Mouse (Mus musculus) frontal cortex, postnatal 10 days (tissue): Measurements from ENCODE around the gene Kap.
"Not testable (repeated sequence)": the region's sequence is repeated elsewhere in the genome, so short reads cannot be mapped to it uniquely, and the experiment has no call there.

ENCODE experiments used
- DNase-seq, 2 experiments: peaks; one replicate each; pipeline ENCODE4 v3.0.0; 2022; ENCODE audit warnings: low spot score in 2 of 2, mixed read lengths in 1 of 2

The Kap gene

GRCm38 (mm10) chr6:133853526-133853925 is at the start of gene Kap:
Gene Kap, minus strand, starts transcription at chr6:133853762.
- no peak for DNase-seq

GRCm38 (mm10) chr6:133885871-133886415 is 32.4 kb upstream of the Kap start:
- DNase-seq, result no peak

- no peak for DNase-seq
These were observed 30.0 kb upstream of the Kap start for GRCm38 (mm10) chr6:133883446-133883985.

GRCm38 (mm10) chr6:133875906-133876462 is 22.4 kb upstream of the Kap start:
- peak in 1 of 2 experiments; percentile 18 for DNase-seq

GRCm38 (mm10) chr6:133872667-133873066 is 19.1 kb upstream of the Kap start:
- no peak for DNase-seq

- DNase-seq, result no peak
These were observed 17.6 kb upstream of the Kap start for GRCm38 (mm10) chr6:133871131-133871530.

GRCm38 (mm10) chr6:133868381-133868780 is 14.8 kb upstream of the Kap start:
- no peak for DNase-seq

GRCm38 (mm10) chr6:133855871-133856270 is 2.3 kb upstream of the Kap start:
- DNase-seq, result no peak

GRCm38 (mm10) chr6:133849359-133849758 is 4.2 kb downstream of the Kap start:
- DNase-seq, result no peak

GRCm38 (mm10) chr6:133848861-133849260 is 4.7 kb downstream of the Kap start:
- not testable (repeated sequence) for DNase-seq

- not testable (repeated sequence) for DNase-seq
These were observed 15.1 kb downstream of the Kap start for GRCm38 (mm10) chr6:133838296-133838995.

- no peak for DNase-seq
These were observed 41.2 kb downstream of the Kap start for GRCm38 (mm10) chr6:133812342-133812741.
